Mouse (Mus musculus) kidney, embryonic 14.5 days (tissue): ENCODE results near the gene Krba1. TPM values are rescaled to one million over a fixed set of nuclear protein-coding genes. Genes with fewer than 3 reads are reported as not detected.
A peak's percentile ranks its signal among the peaks of the same experiment; 100 is the strongest.

Source experiments
- ATAC-seq: fragments of 200-750 bp; cut with Nextera tagmentation; 2 replicates; pipeline ENCODE4 v1.8.0; 2017; ENCODE audit warnings: moderate number of reproducible peaks, mild to moderate bottlenecking, moderate TSS enrichment, moderate library complexity; ENCODE audit not compliant: low FRiP score, low TSS enrichment
- H3K27ac ChIP-seq: fragments of 300-500 bp; sonication (generic); 2 replicates; pipeline ENCODE4 v1.5.1; 2014; ENCODE audit warnings: low read depth, mild to moderate bottlenecking, low read length, moderate library complexity, mixed read lengths
- H3K27me3 ChIP-seq: fragments of 300-500 bp; sonication (generic); 2 replicates; pipeline ENCODE4 v1.6.1; 2014; ENCODE audit warnings: mild to moderate bottlenecking, low read length; ENCODE audit not compliant: control insufficient read depth, insufficient read depth
- H3K36me3 ChIP-seq: fragments of 300-500 bp; sonication (generic); 2 replicates; pipeline ENCODE4 v1.6.1; 2014; ENCODE audit warnings: low read length, mixed read lengths; ENCODE audit not compliant: control insufficient read depth, insufficient read depth
- H3K4me1 ChIP-seq: fragments of 300-500 bp; sonication (generic); 2 replicates; pipeline ENCODE4 v1.6.1; 2014; ENCODE audit warnings: low read length, mixed read lengths; ENCODE audit not compliant: control insufficient read depth, insufficient read depth
- H3K4me2 ChIP-seq: fragments of 300-500 bp; sonication (generic); replicated peaks from 2 replicates; pipeline ENCODE4 v1.6.1; 2014; ENCODE audit warnings: low read depth, mild to moderate bottlenecking, low read length
- H3K4me3 ChIP-seq: fragments of 300-500 bp; sonication (generic); 2 replicates; pipeline ENCODE4 v1.5.1; 2014; ENCODE audit warnings: mild to moderate bottlenecking, low read length
- H3K9ac ChIP-seq: fragments of 300-500 bp; sonication (generic); 2 replicates; pipeline ENCODE4 v1.6.1; 2014; ENCODE audit warnings: low read depth, mild to moderate bottlenecking, low read length, moderate library complexity
- H3K9me3 ChIP-seq: fragments of 300-500 bp; sonication (generic); 2 replicates; pipeline ENCODE4 v1.6.1; 2016; ENCODE audit warnings: low read length; ENCODE audit not compliant: control insufficient read depth
- WGBS: fragments of 180-500 bp; shearing (Covaris S2); extraction: QIAGEN DNeasy Blood & Tissue Kit; methylation state at CpG from one replicate; pipeline ENCODE4 v1.1.7; 2014; 5-methylcytosine and 5-hydroxymethylcytosine counted together
- polyA plus RNA-seq: library from polyadenylated mRNA; unstranded; fragments of >200 nt; fragmentation: Nextera tagmentation; extraction: Ambion mirVana; gene quantifications from 2 replicates; pipeline ENCODE4 v1.2.1, GENCODE M21; 2014

Gene Krba1
- polyA plus RNA-seq, 1 experiment from 2014 or later = 23.4 TPM

GRCm38 (mm10) chr6:48443592-48444309 lies 48.4 kb downstream of the Krba1 start:
- Histone ChIP-seq H3K4me2 (peak overlapping the region; percentile 76), H3K9me3 (no peaks in the 10 kb centered on the region), H3K36me3 (peaks cover 21% of the 10 kb centered on the region), H3K4me3 (peak overlapping the region; percentile 77), H3K9ac (peak overlapping the region; percentile 51; the same call in 1 of the 2 replicates), H3K4me1 (peaks cover 44% of the 10 kb centered on the region), H3K27ac (peak overlapping the region; percentile 96), H3K27me3 (no peaks in the 10 kb centered on the region)
- 2% methylated on average over 18 of the region's 19 CpGs for WGBS
- ATAC-seq = peak; percentile 87

GRCm38 (mm10) chr6:48444310-48445180 lies 49.2 kb downstream of the Krba1 start:
- under 1% methylated on average over 33 of the region's 34 CpGs for WGBS
- H3K27me3 ChIP-seq = no peaks in the 10 kb centered on the region
- peak overlapping the region; percentile 77 for H3K4me3 ChIP-seq
- H3K27ac ChIP-seq = peak overlapping the region; percentile 96
- H3K9me3 ChIP-seq = no peaks in the 10 kb centered on the region
- peaks cover 36% of the 10 kb centered on the region for H3K4me1 ChIP-seq
- peak; percentile 60 for ATAC-seq
- peaks cover 18% of the 10 kb centered on the region for H3K36me3 ChIP-seq
- H3K4me2 ChIP-seq = peak overlapping the region; percentile 76
- H3K9ac ChIP-seq = peak overlapping the region; percentile 90

GRCm38 (mm10) chr6:48445181-48446101 lies 50.1 kb downstream of the Krba1 start, which contains the start of gene Zfp467:
Zfp467 (minus strand) TSS chr6:48445825.
- no peaks in the 10 kb centered on the region for H3K9me3 ChIP-seq
- ATAC-seq = peak; percentile 22
- peaks cover 18% of the 10 kb centered on the region for H3K36me3 ChIP-seq
- peak within 1 kb of the TSS; percentile 90 for H3K9ac ChIP-seq
- peak within 1 kb of the TSS; percentile 77 for H3K4me3 ChIP-seq
- H3K27ac ChIP-seq = peak within 1 kb of the TSS; percentile 96
- peak within 1 kb of the TSS; percentile 76 for H3K4me2 ChIP-seq
- no peaks in the 10 kb centered on the region for H3K27me3 ChIP-seq
- under 1% methylated on average over 65 of the region's 65 CpGs for WGBS
- H3K4me1 ChIP-seq = peaks cover 33% of the 10 kb centered on the region

DNA sequence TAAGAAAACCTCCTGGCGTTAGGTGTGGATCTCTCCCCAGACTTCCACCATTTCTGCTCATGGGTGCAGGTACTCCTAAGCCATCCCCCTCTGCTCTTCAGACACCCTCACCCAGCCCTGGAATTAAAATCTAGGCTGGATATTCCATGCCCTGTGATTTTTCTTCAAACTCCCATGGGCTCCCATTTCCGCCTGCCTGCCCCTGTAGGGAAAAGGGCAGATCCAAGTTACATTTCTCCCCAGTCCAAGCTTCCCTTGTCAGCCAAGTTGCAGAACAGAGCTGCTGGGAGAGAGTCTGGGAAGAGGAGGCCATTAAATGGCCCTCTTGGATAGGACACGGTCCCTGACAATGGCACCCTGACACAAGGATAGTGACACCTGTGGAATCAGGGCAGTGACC lies 50.9 kb downstream of the Krba1 start:
- Histone ChIP-seq H3K9me3 (no peaks in the 10 kb centered on the region), H3K9ac (peak overlapping the region; percentile 90; the same call in 1 of the 2 replicates), H3K27me3 (no peaks in the 10 kb centered on the region), H3K4me2 (peak overlapping the region; percentile 76), H3K27ac (peak overlapping the region; percentile 96; the same call in 1 of the 2 replicates), H3K36me3 (peaks cover 15% of the 10 kb centered on the region), H3K4me1 (peaks cover 26% of the 10 kb centered on the region), H3K4me3 (peak overlapping the region; percentile 77)
- ATAC-seq = no peak
- 18% methylated on average over 3 of the region's 3 CpGs for WGBS

DNA sequence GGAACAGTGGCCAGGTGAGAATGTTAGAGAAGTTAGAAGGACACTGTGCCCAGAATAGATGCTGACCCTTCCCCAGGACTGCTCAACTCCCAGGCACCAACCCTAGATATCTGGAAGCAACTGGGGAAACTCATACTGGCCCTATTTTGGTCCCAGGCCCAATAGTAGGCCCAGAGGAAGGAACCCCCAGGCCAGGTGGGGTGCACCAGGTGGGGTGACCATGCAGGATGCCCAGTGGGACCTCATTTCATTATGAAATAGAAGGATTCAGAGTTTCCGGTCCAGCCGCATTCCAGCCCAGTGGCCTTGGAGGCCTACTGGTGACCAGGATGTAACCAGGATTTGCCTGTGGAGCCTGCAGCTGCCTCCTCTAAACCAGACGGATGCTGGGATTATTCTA lies 51.5 kb downstream of the Krba1 start:
- H3K27ac ChIP-seq = peak overlapping the region; percentile 96; the same call in 1 of the 2 replicates

GRCm38 (mm10) chr6:48447929-48448328 lies 52.5 kb downstream of the Krba1 start, which contains the start of gene Sspo:
Sspo (plus strand) TSS chr6:48448229.
- Histone ChIP-seq H3K36me3 (no peaks in the 10 kb centered on the region; the same call in 1 of the 2 replicates), H3K9ac (no peak within 1 kb of the TSS), H3K4me1 (peaks cover 20% of the 10 kb centered on the region), H3K4me2 (no peak within 1 kb of the TSS), H3K27me3 (no peaks in the 10 kb centered on the region), H3K27ac (no peak within 1 kb of the TSS), H3K9me3 (no peaks in the 10 kb centered on the region), H3K4me3 (no peak within 1 kb of the TSS)
- 93% methylated on average over 1 of the region's 1 CpGs for WGBS
- ATAC-seq = no peak

More for the DNA sequence above, 51.5 kb downstream of the Krba1 start:
- ATAC-seq = no peak
- H3K9ac ChIP-seq = no peak overlapping the region
- H3K9me3 ChIP-seq = no peaks in the 10 kb centered on the region
- peak overlapping the region; percentile 76; the same call in 1 of the 2 replicates for H3K4me2 ChIP-seq
- H3K4me1 ChIP-seq = peaks cover 21% of the 10 kb centered on the region
- peaks cover 9% of the 10 kb centered on the region for H3K36me3 ChIP-seq
- WGBS = 76% methylated on average over 3 of the region's 3 CpGs
- no peaks in the 10 kb centered on the region for H3K27me3 ChIP-seq
- H3K4me3 ChIP-seq = no peak overlapping the region

DNA sequence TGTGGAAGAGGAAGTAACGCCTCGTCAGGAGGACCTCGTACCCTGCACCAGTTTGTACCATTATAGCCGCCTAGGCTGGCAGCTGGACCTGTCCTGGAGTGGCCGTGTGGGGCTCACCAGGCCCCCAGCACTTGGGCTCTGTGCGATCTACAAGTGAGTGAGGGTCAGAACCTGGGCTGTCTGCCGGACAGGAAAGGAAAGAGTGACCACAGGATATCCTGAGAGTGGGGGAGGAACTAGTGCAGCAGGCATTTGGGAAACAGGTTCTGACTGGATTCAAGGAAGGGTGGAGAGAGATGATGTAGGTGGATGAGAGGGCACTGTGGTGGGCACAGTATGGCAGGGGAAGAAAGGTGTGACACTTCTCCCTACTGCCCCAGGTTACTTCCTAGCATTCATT lies 53.1 kb downstream of the Krba1 start:
- Histone ChIP-seq H3K9ac (no peak overlapping the region), H3K27ac (no peak overlapping the region), H3K36me3 (no peaks in the 10 kb centered on the region), H3K4me3 (no peak overlapping the region), H3K9me3 (no peaks in the 10 kb centered on the region), H3K4me2 (no peak overlapping the region), H3K4me1 (peaks cover 14% of the 10 kb centered on the region), H3K27me3 (no peaks in the 10 kb centered on the region)
- no peak for ATAC-seq
- whole genome bisulfite sequencing = 63% methylated on average over 7 of the region's 7 CpGs

DNA sequence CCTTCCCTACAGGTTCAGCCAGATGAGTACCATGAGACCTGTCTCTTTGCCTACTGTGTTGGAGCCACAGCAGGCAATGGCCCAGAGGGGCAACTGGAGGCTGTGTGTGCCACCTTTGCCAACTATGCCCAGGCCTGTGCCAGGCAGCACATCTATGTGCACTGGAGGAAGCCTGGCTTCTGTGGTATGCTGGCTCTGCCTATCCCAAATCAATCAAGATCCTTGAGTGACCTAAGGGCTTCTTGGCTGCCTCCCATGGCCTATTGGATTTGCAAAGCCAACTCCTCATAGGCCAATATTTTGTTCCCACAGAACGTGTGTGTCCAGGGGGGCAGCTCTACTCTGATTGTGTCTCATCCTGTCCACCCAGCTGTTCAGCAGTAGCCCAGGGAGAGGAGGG lies 56.8 kb downstream of the Krba1 start:
- Histone ChIP-seq H3K9ac (no peak overlapping the region), H3K4me2 (no peak overlapping the region), H3K9me3 (no peaks in the 10 kb centered on the region), H3K27ac (no peak overlapping the region), H3K4me3 (no peak overlapping the region), H3K4me1 (0 out of 2 replicates have a peak, but pooled peaks cover 1% of the 10 kb centered on the region), H3K27me3 (no peaks in the 10 kb centered on the region), H3K36me3 (no peaks in the 10 kb centered on the region)
- ATAC-seq = no peak
- WGBS = 63% methylated on average over 1 of the region's 1 CpGs
